Mouse (Mus musculus): ENCODE results near the gene Zc3h7b.

The Zc3h7b gene

DNA sequence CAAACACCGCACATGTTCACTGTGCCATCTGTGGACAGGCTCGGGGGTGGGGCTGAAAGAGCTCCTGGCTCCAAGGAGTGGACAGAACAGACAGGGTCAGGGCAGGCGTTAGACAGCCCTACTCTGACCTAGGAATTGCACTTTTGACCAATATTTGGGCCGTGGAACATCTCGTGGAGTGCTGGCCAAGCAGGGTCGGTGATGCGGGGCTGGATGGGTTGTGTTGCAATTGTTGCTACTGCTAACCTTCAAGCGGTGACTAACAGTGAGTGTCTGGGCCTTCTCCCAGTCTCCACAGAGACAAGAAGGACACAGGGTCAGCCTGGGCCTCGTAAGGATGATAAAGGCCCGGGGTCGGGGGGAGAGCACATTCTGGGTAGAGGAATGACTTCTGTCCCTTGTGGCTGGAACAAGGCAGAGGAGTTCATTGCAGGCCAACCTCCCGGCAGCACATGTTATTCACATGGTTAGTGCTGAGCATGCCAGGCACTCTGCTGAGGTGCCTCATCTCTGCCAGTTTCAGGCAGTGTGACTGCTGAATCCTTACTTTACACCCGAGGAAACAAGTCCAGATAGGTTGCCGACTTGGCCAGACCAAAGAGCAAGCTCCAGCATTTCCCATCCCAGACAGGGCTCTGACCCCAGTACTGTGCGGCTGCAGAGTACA is 29.8 kb downstream of the Zc3h7b start:
- in situ Hi-C loops (cut with MboI; ENCODE audit: low pct_unique_long_range_greater_than_20kb in 1 of 2, low sequenced_read_pairs in 2 of 2, unreplicated experiment in 1 of 2) = no loop called here

DNA sequence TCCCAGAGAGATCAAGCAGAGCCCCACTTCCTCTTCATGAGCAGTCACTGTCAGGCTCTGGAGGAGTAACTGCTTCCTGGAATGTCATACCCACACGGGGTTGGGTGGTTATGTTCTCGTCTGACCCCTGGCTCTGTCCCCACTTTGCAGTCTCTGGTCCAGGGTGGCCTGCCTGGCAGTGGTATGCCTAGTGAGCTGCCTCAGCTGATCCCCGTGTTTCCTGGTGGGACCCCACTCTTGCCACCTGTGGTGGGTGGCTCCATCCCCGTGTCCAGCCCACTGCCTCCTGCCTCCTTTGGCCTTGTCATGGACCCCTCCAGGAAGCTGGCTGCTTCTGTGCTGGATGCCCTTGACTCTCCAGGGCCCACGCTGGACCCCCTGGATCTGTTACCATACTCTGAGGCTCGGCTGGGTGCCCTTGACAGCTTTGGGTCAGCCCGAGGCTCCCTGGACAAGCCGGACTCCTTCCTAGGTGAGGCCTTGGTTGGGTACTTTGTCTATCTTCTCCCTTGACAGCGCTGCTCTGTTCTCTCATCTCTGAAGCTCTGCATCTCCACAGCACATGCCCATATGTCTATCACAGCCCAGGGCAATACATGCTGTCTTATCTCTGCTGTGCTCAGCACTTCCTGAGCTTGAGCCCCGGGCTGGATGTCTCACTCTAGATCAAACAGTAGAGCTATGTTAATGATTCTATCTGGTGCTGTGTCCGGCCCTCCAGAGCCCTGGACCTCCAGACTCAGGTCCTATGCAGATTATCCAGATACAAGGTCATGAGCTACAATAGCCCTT is 32.0 kb downstream of the Zc3h7b start:
- in situ Hi-C loops (cut with MboI; ENCODE audit: low pct_unique_long_range_greater_than_20kb in 1 of 2, low sequenced_read_pairs in 2 of 2, unreplicated experiment in 1 of 2) = no loop called here

DNA sequence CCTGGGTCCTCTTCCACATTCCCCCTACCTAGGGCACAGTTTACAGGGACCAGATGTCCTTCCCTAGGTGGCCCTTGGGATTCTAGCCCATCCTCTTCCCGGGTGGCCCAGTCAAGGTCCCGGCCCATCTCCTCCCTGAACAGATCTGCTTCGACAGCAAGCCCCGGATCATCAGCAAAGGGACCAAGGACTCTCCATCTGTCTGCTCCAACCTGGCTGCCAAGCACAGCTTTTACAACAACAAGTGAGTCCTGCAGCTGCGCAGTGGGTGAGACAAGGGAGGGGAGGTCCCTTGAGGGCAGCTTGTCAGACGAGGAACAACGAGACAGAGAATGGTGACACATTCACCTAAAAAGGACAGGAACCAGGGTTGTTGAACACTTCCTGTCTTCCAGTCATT is 37.0 kb downstream of the Zc3h7b start:
- in situ Hi-C loops (cut with MboI; ENCODE audit: low pct_unique_long_range_greater_than_20kb in 1 of 2, low sequenced_read_pairs in 2 of 2, unreplicated experiment in 1 of 2) = no loop called here

DNA sequence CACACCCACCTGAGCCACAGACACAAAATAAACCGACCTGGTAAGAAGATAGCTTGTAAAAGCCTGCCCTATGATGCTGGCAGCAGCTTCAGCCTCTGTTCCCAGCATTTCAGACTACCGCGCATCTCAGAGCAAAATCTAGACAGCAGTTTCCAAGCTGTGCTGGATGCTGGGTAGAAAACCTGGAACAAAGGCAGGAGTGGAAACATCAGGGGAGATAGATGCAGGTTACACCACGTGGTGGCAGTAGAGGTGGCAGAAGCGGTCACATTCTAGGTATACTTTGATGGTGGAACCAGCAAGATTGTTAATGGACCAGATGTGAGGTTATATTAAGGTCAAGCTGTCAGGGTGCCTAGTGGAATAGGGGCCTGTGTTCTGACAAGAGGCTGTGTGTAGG is 39.9 kb downstream of the Zc3h7b start:
- in situ Hi-C loops (cut with MboI; ENCODE audit: low pct_unique_long_range_greater_than_20kb in 1 of 2, low sequenced_read_pairs in 2 of 2, unreplicated experiment in 1 of 2) = no loop called here

DNA sequence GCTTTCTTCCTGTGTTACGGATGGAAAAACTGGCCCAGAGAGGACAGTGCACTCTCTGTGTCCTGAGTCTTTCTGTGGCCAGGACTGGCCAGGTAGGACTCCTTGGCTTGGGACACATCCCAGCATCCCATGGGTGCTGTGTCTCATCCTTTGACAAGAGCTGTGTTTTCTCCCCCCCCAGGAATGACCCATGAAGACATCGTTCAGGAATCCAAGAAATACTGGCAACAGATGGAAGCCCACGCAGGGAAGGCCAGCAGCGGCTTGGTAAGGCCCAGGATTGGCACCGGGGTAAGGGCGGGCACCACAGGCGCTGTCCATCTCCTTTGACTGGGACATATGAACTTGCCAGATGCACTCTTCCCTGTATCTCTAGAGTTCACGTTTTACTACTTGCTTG is 40.8 kb downstream of the Zc3h7b start:
- in situ Hi-C loops (cut with MboI; ENCODE audit: low pct_unique_long_range_greater_than_20kb in 1 of 2, low sequenced_read_pairs in 2 of 2, unreplicated experiment in 1 of 2) = no loop called here

DNA sequence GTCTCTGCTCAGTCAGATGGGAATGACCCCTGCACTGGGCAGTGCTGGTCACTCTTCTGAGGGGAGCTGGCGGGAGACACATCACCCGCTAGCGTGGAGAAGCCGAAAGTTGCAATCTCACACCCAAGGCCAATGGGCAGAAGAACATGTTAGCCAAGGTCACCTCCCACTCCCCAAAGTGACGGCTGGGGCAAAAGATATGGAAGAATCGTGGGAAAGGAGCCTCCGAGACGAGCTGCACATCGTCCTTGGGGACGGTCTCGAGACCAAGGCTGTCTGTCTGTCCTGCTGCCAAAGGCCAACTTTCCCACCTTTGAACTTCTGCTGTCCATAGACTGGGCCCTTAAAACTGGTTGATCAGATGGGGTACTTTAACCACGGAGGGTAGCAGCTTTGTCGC is 42.7 kb downstream of the Zc3h7b start:
- in situ Hi-C loops (cut with MboI; ENCODE audit: low pct_unique_long_range_greater_than_20kb in 1 of 2, low sequenced_read_pairs in 2 of 2, unreplicated experiment in 1 of 2) = no loop called here

DNA sequence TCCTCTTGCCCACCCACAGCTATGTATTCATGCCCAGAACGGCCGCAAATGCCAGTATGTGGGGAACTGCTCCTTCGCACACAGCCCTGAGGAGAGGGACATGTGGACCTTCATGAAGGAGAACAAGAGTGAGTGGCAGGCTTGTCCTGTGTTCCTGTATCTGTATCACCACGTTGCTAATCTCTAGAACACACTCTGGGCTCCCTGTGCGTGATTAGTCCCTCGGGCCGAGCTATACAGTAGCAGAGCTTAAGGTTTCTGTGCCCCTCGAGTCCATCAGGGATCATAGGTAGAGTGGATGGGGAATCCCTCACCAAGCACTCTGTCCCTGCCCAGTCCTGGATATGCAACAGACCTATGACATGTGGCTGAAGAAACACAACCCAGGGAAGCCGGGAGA is 47.6 kb downstream of the Zc3h7b start:
- in situ Hi-C loops (cut with MboI; ENCODE audit: low pct_unique_long_range_greater_than_20kb in 1 of 2, low sequenced_read_pairs in 2 of 2, unreplicated experiment in 1 of 2) = no loop called here

DNA sequence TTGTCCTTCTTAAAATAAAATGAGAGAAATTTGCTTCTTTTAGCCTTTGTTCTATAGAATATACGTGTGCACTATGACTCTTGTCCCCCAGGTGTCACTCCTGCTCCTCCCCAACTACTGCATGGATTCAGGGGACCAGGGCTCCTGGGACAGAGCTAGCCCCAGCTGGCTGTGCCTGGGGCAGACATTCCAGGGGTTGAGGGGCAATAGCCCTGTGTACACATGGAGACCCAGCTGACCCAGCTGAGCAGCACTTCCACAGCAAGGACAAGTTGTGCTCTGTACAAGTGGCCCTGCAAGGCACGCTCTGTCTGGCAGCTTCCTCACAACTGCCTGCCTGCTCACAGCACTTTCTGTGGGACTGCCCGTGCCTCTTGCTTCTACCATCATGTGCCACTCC is 51.4 kb downstream of the Zc3h7b start:
- in situ Hi-C loops (cut with MboI; ENCODE audit: low pct_unique_long_range_greater_than_20kb in 1 of 2, low sequenced_read_pairs in 2 of 2, unreplicated experiment in 1 of 2) = no loop called here

DNA sequence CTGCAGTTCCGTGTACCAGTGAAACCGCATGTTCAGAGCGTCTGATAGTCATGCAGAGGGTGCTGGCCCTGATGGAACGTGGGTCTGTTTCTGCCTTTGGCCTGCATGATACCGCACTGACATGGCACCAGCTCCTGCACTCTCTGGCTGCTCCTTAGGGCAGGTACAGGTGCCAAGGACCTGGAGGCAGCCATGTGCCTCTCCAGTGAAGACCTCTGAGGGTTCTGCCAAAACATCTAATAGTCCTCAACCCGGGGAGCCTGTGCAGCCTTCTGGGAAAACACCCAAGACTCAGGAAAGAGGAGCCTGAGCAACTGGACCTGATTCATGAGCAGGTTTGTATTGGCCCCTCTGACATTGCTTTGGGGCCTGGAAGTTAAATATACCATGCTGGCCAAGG is 53.0 kb downstream of the Zc3h7b start:
- in situ Hi-C loops (cut with MboI; ENCODE audit: low pct_unique_long_range_greater_than_20kb in 1 of 2, low sequenced_read_pairs in 2 of 2, unreplicated experiment in 1 of 2) = no loop called here

DNA sequence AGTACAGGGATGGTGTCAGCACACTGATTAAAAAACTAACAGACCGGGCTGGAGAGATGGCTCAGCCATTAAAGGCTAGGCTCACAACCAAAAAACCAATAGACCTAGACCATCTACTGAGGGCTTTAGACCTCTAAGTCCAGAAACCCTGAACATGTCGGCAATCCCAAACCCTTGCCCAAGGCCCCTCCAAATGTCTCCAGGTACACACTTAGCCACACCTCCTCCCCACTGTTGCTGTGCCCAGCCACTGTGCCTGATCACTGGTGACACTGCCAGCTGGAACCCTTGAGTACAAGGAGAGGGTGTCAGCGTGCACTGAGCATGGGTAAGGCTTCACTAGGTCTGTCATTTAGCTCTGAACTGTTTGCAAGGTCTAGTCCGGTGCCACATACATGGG is 53.6 kb downstream of the Zc3h7b start:
- in situ Hi-C loops (cut with MboI; ENCODE audit: low pct_unique_long_range_greater_than_20kb in 1 of 2, low sequenced_read_pairs in 2 of 2, unreplicated experiment in 1 of 2) = no loop called here

DNA sequence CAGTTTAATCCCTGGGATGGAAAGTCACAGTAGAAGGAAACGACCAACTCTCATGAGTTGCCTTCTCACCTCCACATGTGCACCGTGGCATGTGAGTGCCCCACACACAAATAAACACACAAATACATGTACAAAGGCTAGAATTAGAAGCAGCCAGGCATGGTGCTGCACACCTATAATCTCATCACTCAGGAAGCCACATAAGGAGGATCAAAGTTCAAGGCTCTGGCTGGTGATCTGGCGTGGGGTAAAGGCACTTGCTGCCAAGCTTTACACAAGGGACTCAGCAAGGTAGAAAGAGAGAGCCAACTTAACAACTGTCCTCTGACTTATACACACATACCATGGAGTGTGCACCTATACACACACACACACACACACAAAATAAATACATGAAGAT is 55.5 kb downstream of the Zc3h7b start:
- in situ Hi-C loops (cut with MboI; ENCODE audit: low pct_unique_long_range_greater_than_20kb in 1 of 2, low sequenced_read_pairs in 2 of 2, unreplicated experiment in 1 of 2) = no loop called here

DNA sequence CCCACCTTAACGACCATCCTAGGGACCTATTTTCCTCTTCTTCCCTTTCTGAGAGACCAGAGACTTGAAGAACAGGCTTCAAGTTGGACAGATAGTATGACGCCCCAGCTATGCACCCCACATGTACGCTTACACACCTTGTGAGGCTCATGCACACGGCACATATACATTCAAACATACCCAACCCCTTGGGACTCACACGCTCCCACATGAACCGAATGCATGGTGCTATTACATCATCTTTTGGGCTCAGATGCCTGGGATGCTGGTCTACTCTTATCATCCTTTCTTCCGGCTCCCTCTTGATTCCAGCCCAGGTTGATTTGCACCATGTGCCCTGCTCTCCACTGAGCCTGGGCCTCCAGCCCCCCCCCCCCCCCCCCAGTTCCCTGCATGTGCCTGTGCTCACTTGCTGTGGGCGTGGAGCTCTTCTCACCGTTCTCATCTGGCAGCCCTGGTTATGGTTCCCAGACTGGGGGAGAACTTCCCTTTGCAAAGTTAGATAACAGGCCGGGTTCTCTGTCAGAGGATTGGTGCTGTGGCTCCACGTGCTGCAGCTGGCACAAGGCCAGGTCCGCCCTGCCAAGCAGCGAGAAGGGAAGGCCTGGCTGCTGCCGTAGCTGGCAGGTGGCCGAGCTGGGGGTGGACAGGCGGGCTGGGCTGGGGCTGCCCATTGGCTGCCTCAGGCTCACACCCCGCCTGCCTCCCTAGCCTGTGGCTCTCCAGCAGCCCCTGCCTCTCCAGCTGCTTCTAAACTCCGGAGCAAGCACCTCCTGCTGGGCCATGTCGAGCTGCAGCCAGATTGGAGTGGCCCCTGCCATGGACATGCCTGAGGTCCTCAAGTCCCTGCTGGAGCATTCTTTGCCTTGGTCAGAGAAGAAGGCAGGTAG is 57.4 kb downstream of the Zc3h7b start, which contains the start of gene Tef:
Gene Tef, plus strand, starts transcription at position 421 of the 890 bp plus-strand sequence.
- in situ Hi-C loops (cut with MboI; ENCODE audit: low pct_unique_long_range_greater_than_20kb in 1 of 2, low sequenced_read_pairs in 2 of 2, unreplicated experiment in 1 of 2) = no loop called here

DNA sequence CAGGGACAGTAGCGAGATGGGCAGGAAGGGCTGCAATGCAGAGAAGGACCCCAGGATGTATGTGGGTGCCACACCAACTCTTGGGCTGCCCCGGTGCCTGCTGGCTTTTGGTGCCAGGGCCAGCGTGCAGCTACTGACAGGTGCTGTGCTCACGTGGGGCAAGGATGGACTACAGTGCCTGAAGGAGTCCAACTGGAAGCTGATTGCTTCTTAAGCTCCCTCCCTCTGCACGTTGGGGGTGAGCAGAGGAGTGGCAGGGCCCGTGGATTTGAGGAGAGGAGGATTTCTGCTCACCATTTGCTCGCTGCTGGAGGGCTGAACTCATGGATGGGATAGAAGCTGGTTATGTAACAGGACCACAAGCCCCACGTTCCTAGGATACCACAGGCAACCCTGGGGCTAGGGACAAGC is 58.1 kb downstream of the Zc3h7b start:
- in situ Hi-C loops (cut with MboI; ENCODE audit: low pct_unique_long_range_greater_than_20kb in 1 of 2, low sequenced_read_pairs in 2 of 2, unreplicated experiment in 1 of 2) = no loop called here

DNA sequence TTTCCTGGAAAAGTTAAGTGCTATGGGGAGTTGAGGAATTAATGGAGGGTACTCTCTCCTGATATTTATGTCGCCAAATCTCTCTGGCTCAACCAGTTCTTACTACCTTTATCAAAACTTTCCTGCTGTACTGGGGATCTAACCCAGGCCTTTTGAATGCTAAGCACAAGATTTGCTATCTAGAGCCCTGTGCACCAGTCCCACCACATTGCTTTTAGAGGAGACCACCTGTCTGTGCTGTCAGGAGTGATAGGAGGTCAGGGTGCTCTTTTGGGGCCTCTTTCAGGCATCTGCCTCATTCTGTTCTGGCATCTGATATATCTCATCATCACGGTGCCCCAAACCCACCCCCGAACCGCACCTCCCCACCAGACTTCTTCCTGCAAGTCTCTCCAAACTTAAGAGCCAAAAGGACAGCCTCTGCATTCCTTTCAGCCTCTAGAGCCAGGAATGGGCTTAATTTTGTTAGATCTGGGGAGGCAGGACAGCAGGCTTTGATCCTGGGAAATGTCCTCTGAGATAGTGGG is 58.6 kb downstream of the Zc3h7b start:
- in situ Hi-C loops (cut with MboI; ENCODE audit: low pct_unique_long_range_greater_than_20kb in 1 of 2, low sequenced_read_pairs in 2 of 2, unreplicated experiment in 1 of 2) = no loop called here

DNA sequence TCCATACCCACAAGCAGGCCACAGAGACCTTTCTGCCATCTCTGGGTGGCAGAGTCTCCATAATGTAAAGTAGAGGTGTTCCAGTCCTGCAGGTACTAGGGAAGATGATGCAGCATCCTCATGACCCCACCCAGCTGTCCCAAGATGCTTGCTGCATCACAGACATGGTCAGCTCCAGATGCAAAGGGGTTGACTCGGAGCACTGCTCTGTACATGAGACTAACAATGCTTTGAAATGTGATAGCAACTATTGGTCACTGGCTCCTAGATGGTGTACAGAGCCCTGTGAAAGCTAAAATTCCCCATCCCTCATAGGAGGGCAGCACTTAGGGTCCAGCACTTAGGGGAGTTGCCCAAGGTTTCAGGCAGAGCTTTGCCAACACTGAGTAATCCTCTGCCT is 59.3 kb downstream of the Zc3h7b start:
- in situ Hi-C loops (cut with MboI; ENCODE audit: low pct_unique_long_range_greater_than_20kb in 1 of 2, low sequenced_read_pairs in 2 of 2, unreplicated experiment in 1 of 2) = no loop called here

DNA sequence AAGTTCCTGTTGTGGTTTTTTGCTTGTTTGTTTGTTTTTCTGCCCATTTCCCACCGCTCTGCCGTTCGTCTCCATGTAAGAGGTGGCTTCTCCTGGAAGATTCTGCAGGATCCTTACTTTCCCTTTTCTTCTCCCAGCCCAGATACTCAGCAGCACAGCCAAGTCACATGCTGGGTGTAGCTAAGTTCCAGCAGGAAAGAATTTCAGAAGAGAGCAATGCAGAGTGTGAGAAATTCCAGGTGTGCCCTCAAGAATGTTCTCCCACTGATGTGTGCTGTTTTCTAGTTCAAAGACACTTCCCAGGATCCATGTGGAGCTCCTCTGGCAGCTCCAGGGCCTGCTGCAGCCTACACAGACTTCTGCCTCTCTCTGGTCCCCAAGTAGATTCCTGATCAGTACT is 60.0 kb downstream of the Zc3h7b start:
- in situ Hi-C loops (cut with MboI; ENCODE audit: low pct_unique_long_range_greater_than_20kb in 1 of 2, low sequenced_read_pairs in 2 of 2, unreplicated experiment in 1 of 2) = no loop called here

DNA sequence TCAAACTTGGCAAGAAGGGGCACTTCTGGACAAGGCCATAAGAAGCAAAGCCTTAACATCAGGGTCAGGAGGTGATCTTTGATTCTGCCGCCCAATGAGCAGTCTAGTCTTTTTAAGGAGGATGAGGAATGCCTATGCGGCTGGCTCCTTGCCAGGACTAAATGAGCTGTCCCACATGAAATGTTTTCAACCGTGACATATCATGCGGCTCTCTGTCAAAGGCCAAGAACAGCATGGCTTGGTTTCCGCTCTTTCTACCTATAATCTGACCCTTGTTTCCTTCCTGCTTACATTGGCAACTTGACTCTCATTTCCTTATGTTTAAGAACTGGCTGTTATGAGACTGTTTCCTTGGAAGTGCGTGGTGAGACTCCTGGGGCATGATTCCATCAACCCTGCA is 60.8 kb downstream of the Zc3h7b start:
- in situ Hi-C loops (cut with MboI; ENCODE audit: low pct_unique_long_range_greater_than_20kb in 1 of 2, low sequenced_read_pairs in 2 of 2, unreplicated experiment in 1 of 2) = no loop called here

DNA sequence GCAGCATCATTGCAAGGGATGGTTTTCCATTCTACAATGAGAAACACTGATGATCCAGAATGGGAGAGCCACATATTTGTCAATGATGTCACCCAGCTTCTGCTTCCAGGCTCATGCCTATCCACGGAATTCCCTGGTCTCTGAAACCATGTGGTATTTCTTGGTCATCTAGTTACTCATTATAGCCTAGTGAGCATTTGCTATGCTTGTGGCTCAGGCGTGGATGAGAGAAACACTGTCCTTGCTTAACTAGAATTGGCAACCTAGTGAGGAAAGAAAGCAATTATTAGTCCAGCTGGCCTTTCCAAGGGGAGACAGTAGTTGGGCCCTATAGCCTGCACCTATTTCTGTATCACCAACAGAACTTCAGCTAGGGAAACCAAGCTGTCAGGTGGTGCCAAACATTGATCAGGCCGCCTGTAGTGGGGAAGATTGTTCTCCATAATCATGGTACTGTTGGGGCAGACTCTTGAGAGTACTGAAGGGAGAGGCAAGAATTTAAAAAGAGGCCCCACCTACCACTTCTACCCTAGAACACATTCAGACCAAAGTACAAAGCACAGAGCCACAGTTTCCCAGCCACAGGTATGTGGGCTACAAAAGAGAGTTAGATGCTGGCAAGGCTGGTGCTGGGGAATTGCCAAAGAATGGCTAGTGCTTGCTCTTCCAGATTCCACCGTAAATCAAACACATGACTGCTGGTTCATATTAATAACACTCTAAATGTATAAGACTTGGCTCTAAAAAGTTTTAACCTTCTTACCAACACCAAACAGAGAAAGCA is 62.0 kb downstream of the Zc3h7b start:
- in situ Hi-C loops (cut with MboI; ENCODE audit: low pct_unique_long_range_greater_than_20kb in 1 of 2, low sequenced_read_pairs in 2 of 2, unreplicated experiment in 1 of 2) = no loop called here

All from mouse embryonic stem cell (cell line).